Mouse (Mus musculus) MEL (cell line): ENCODE data around the gene Layn. TPM values are rescaled to one million over a fixed set of nuclear protein-coding genes. Genes with fewer than 3 reads are reported as not detected.

Source experiments
- DNase-seq: peaks from one replicate; pipeline ENCODE4 v3.0.0; 2011; ENCODE audit warnings: low read depth, low spot score
- H3K27ac ChIP-seq: 2 replicates; pipeline ENCODE4 v1.5.1; 2012; ENCODE audit warnings: low read depth, mild to moderate bottlenecking, control low read depth, low read length, moderate library complexity; ENCODE audit not compliant: control insufficient read depth
- H3K27me3 ChIP-seq, 2 experiments: fragments of 150-350 bp in 1 of 2; sonication (generic) in 1 of 2; 2 replicates each; pipeline ENCODE4 v1.6.1; 2012; ENCODE audit warnings: low read length in 2 of 2, mild to moderate bottlenecking in 2 of 2, improper control_type of control experiment in 1 of 2, moderate library complexity in 1 of 2; ENCODE audit not compliant: insufficient read depth in 2 of 2, control insufficient read depth in 1 of 2
- H3K36me3 ChIP-seq, 2 experiments: 2 replicates each; pipeline ENCODE4 v1.6.1; 2012 to 2014; ENCODE audit warnings: low read length in 2 of 2, improper control_type of control experiment in 1 of 2, inconsistent platforms in 1 of 2, mild to moderate bottlenecking in 1 of 2; ENCODE audit not compliant: insufficient read depth in 2 of 2, control insufficient read depth in 1 of 2
- H3K4me1 ChIP-seq, 2 experiments: fragments of 150-350 bp in 1 of 2; sonication (generic) in 1 of 2; 2 replicates each; pipeline ENCODE4 v1.6.1; 2012; ENCODE audit warnings: low read length in 2 of 2, improper control_type of control experiment in 1 of 2, mild to moderate bottlenecking in 1 of 2; ENCODE audit not compliant: insufficient read depth in 2 of 2, control insufficient read depth in 1 of 2
- H3K4me3 ChIP-seq, 2 experiments: fragments of 150-350 bp in 1 of 2; sonication (generic) in 1 of 2; 2 replicates each; pipeline ENCODE4 v1.5.1; 2012; ENCODE audit warnings: low read depth in 2 of 2, low read length in 2 of 2, mild to moderate bottlenecking in 2 of 2, moderate library complexity in 2 of 2, control low read depth in 1 of 2, improper control_type of control experiment in 1 of 2; ENCODE audit not compliant: control insufficient read depth in 1 of 2, insufficient read depth in 1 of 2
- H3K79me2 ChIP-seq: 2 replicates; pipeline ENCODE4 v1.6.1; 2012; ENCODE audit warnings: mild to moderate bottlenecking, low read length, moderate library complexity; ENCODE audit not compliant: control insufficient read depth, poor library complexity, insufficient read depth
- H3K9ac ChIP-seq: 2 replicates; pipeline ENCODE4 v1.6.1; 2012; ENCODE audit warnings: low read depth, mild to moderate bottlenecking, control low read depth, low read length, moderate library complexity; ENCODE audit not compliant: control insufficient read depth, poor library complexity, severe bottlenecking
- H3K9me3 ChIP-seq: fragments of 150-350 bp; sonication (generic); replicated peaks from 2 replicates; pipeline ENCODE4 v1.6.1; 2012; ENCODE audit warnings: mild to moderate bottlenecking, low read length, improper control_type of control experiment, moderate library complexity; ENCODE audit not compliant: insufficient read depth
- BHLHE40 ChIP-seq: IDR thresholded peaks from 2 replicates; pipeline ENCODE4 v1.6.1; 2012; ENCODE audit warnings: low read depth, mild to moderate bottlenecking, inconsistent platforms, low read length, improper control_type of control experiment, borderline replicate concordance
- CHD1 ChIP-seq: IDR thresholded peaks from 2 replicates; pipeline ENCODE4 v1.6.1; 2012; ENCODE audit warnings: low read depth, mild to moderate bottlenecking, inconsistent platforms, low read length, improper control_type of control experiment
- CTCF ChIP-seq, 3 experiments: IDR thresholded peaks in 2 of 3; conservative IDR thresholded peaks in 1 of 3; 2 replicates each; pipeline ENCODE4 v1.5.1; 2011 to 2012; ENCODE audit warnings: low read length in 3 of 3, low read depth in 2 of 3, mild to moderate bottlenecking in 2 of 3, improper control_type of control experiment in 1 of 3, inconsistent platforms in 1 of 3, mixed read lengths in 1 of 3, moderate library complexity in 1 of 3; ENCODE audit not compliant: control insufficient read depth in 1 of 3, insufficient read depth in 1 of 3, poor library complexity in 1 of 3, severe bottlenecking in 1 of 3
- E2F4 ChIP-seq: IDR thresholded peaks from 2 replicates; pipeline ENCODE4 v1.6.1; 2011; ENCODE audit warnings: low read depth, low read length, improper control_type of control experiment, borderline replicate concordance
- EP300 ChIP-seq, 2 experiments: IDR thresholded peaks; 2 replicates each; pipeline ENCODE4 v1.6.1; 2011; ENCODE audit warnings: improper control_type of control experiment in 2 of 2, low read length in 2 of 2, low read depth in 1 of 2, mild to moderate bottlenecking in 1 of 2
- GABPA ChIP-seq: IDR thresholded peaks from 2 replicates; pipeline ENCODE4 v1.6.1; 2012; ENCODE audit warnings: low read depth, mild to moderate bottlenecking, inconsistent platforms, low read length, improper control_type of control experiment, moderate library complexity
- KAT2A ChIP-seq: conservative IDR thresholded peaks from 2 replicates; pipeline ENCODE4 v1.6.1; 2012; ENCODE audit warnings: low read depth, low read length, improper control_type of control experiment, inconsistent platforms
- MAFK ChIP-seq: IDR thresholded peaks from 2 replicates; pipeline ENCODE4 v1.6.1; 2011; ENCODE audit warnings: low read depth, mild to moderate bottlenecking, low read length, improper control_type of control experiment, borderline replicate concordance
- MAX ChIP-seq: IDR thresholded peaks from 2 replicates; pipeline ENCODE4 v1.6.1; 2011; ENCODE audit warnings: low read length, improper control_type of control experiment
- MXI1 ChIP-seq: IDR thresholded peaks from 2 replicates; pipeline ENCODE4 v1.6.1; 2011; ENCODE audit warnings: mild to moderate bottlenecking, low read depth, low read length, improper control_type of control experiment
- MYB ChIP-seq: IDR thresholded peaks from 2 replicates; pipeline ENCODE4 v1.6.1; 2011; ENCODE audit warnings: mild to moderate bottlenecking, low read depth, low read length, improper control_type of control experiment
- MYC ChIP-seq: IDR thresholded peaks from 2 replicates; pipeline ENCODE4 v1.6.1; 2011; ENCODE audit warnings: low read depth, mild to moderate bottlenecking, low read length, improper control_type of control experiment, moderate library complexity
- NELFE ChIP-seq: IDR thresholded peaks from 2 replicates; pipeline ENCODE4 v1.6.1; 2011; ENCODE audit warnings: low read depth, low read length, improper control_type of control experiment
- NRF1 ChIP-seq: IDR thresholded peaks from 2 replicates; pipeline ENCODE4 v1.6.1; 2014; ENCODE audit warnings: low read depth, mild to moderate bottlenecking, inconsistent platforms, low read length, improper control_type of control experiment, moderate library complexity; ENCODE audit not compliant: poor library complexity, insufficient read depth, severe bottlenecking
- POLR2A ChIP-seq, 2 experiments: IDR thresholded peaks; 2 replicates each; pipeline ENCODE4 v1.6.1; 2011 to 2012; ENCODE audit warnings: low read length in 2 of 2, mild to moderate bottlenecking in 2 of 2, control low read depth in 1 of 2, improper control_type of control experiment in 1 of 2, low read depth in 1 of 2, moderate library complexity in 1 of 2; ENCODE audit not compliant: control insufficient read depth in 1 of 2, insufficient read depth in 1 of 2, poor library complexity in 1 of 2
- POLR2AphosphoS2 ChIP-seq: IDR thresholded peaks from 2 replicates; pipeline ENCODE4 v1.6.1; 2011; ENCODE audit warnings: low read length, improper control_type of control experiment
- POLR2AphosphoS5 ChIP-seq: IDR thresholded peaks from 2 replicates; pipeline ENCODE4 v1.6.1; 2012; ENCODE audit warnings: low read depth, borderline replicate concordance, mild to moderate bottlenecking, inconsistent platforms, low read length, moderate library complexity, mixed read lengths
- RCOR1 ChIP-seq: IDR thresholded peaks from 2 replicates; pipeline ENCODE4 v1.6.1; 2012; ENCODE audit warnings: low read depth, mild to moderate bottlenecking, inconsistent platforms, low read length, improper control_type of control experiment
- SIN3A ChIP-seq: IDR thresholded peaks from 2 replicates; pipeline ENCODE4 v1.6.1; 2012; ENCODE audit warnings: low read length, improper control_type of control experiment, inconsistent platforms
- SMC3 ChIP-seq: IDR thresholded peaks from 2 replicates; pipeline ENCODE4 v1.6.1; 2011; ENCODE audit warnings: low read depth, low read length, improper control_type of control experiment
- TAL1 ChIP-seq: IDR thresholded peaks from 2 replicates; pipeline ENCODE4 v1.6.1; 2012; ENCODE audit warnings: mild to moderate bottlenecking, inconsistent platforms, low read length, moderate library complexity, mixed read lengths
- TBP ChIP-seq: IDR thresholded peaks from 2 replicates; pipeline ENCODE4 v1.8.0; 2011; ENCODE audit warnings: low read depth, low read length, improper control_type of control experiment
- TCF12 ChIP-seq: IDR thresholded peaks from 2 replicates; pipeline ENCODE4 v1.6.1; 2014; ENCODE audit warnings: low read depth, mild to moderate bottlenecking, inconsistent platforms, low read length, improper control_type of control experiment, moderate library complexity
- UBTF ChIP-seq: IDR thresholded peaks from 2 replicates; pipeline ENCODE4 v1.6.1; 2012; ENCODE audit warnings: low read depth, mild to moderate bottlenecking, inconsistent platforms, low read length, improper control_type of control experiment, moderate library complexity, borderline replicate concordance; ENCODE audit not compliant: insufficient read depth
- USF1 ChIP-seq: IDR thresholded peaks from 2 replicates; pipeline ENCODE4 v1.6.1; 2014; ENCODE audit warnings: low read depth, mild to moderate bottlenecking, inconsistent platforms, low read length, improper control_type of control experiment, moderate library complexity
- ZC3H11A ChIP-seq: IDR thresholded peaks from 2 replicates; pipeline ENCODE4 v1.6.1; 2012; ENCODE audit warnings: low read depth, mild to moderate bottlenecking, inconsistent platforms, low read length, improper control_type of control experiment
- ZKSCAN1 ChIP-seq: IDR thresholded peaks from 2 replicates; pipeline ENCODE4 v1.6.1; 2012; ENCODE audit warnings: low read depth, mild to moderate bottlenecking, inconsistent platforms, low read length, improper control_type of control experiment, moderate library complexity
- ZMIZ1 ChIP-seq: IDR thresholded peaks from 2 replicates; pipeline ENCODE4 v1.6.1; 2012; ENCODE audit warnings: low read depth, mild to moderate bottlenecking, inconsistent platforms, low read length, improper control_type of control experiment, moderate library complexity
- polyA plus RNA-seq, 2 experiments: library from polyadenylated mRNA; stranded (reverse) in 1 of 2; unstranded in 1 of 2; fragments of >175 nt in 1 of 2; fragments of >200 nt in 1 of 2; gene quantifications; 2 replicates each; pipeline versions ENCODE4 v1.2.1 to v1.2.4; 2012; ENCODE audit warnings: low replicate concordance in 2 of 2, low read depth in 1 of 2; ENCODE audit not compliant: insufficient read length in 2 of 2, insufficient read depth in 1 of 2, missing spikeins in 1 of 2
- total RNA-seq: library from RNA; depleted of rRNA; stranded (reverse); fragments of 300-350 nt; gene quantifications from 2 replicates; pipeline ENCODE4 v1.2.3, GENCODE M21; 2012

Gene Layn
- total and polyA plus RNA-seq, 3 experiments, result not detected

- DNase-seq, result no peak
- H3K4me1 ChIP-seq, result peaks cover 3 to 14% of the 10 kb centered on the region in 2 experiments
- H3K9ac ChIP-seq, result peak overlapping the region; percentile 73
- peak overlapping the region; percentile 38; the same call in 1 of the 2 replicates for H3K27ac ChIP-seq
- peak overlapping the region; percentile 35 to 57 for H3K4me3 ChIP-seq
- H3K79me2 ChIP-seq, result peaks cover 23% of the 10 kb centered on the region
- TF ChIP-seq NELFE (no peak), CTCF (IDR thresholded peaks at IDR 0.05 in 2 of 3, conservative IDR thresholded peaks at IDR 0.05 in 1 of 3; ENCODE audit: control insufficient read depth in 1 of 3, insufficient read depth in 1 of 3, low read depth in 2 of 3, low read length in 3 of 3, poor library complexity in 1 of 3, severe bottlenecking in 1 of 3) (no peak), TCF12 (no peak), SMC3 (no peak), ZC3H11A (no peak), EP300 (IDR thresholded peaks at IDR 0.05; ENCODE audit: low read depth in 1 of 2, low read length in 2 of 2) (no peak), UBTF (no peak), ZMIZ1 (no peak), POLR2A (IDR thresholded peaks at IDR 0.05; ENCODE audit: control insufficient read depth in 1 of 2, insufficient read depth in 1 of 2, low read depth in 1 of 2, low read length in 2 of 2, poor library complexity in 1 of 2) (no peak), TAL1 (no peak), MYB (no peak), CHD1 (no peak), MYC (no peak)
- no peaks in the 10 kb centered on the region for H3K9me3 ChIP-seq
- peaks cover 0 to 21% of the 10 kb centered on the region in 2 experiments; a peak in 2 of 4 replicates for H3K36me3 ChIP-seq
- H3K27me3 ChIP-seq, result no peaks in the 10 kb centered on the region
These were observed 67.3 kb downstream of the Layn start for GRCm38 (mm10) chr9:51009656-51009950.

GRCm38 (mm10) chr9:51008841-51009655 is 67.8 kb downstream of the Layn start, which contains the start of gene Sik2:
TSS of gene Sik2 (minus strand) at chr9:51009073.
- peaks cover 0 to 27% of the 10 kb centered on the region in 2 experiments; a peak in 2 of 4 replicates for H3K36me3 ChIP-seq
- H3K79me2 ChIP-seq, result peaks cover 26% of the 10 kb centered on the region
- no peaks in the 10 kb centered on the region for H3K9me3 ChIP-seq
- DNase-seq, result peak; percentile 95
- no peaks in the 10 kb centered on the region for H3K27me3 ChIP-seq
- H3K9ac ChIP-seq, result peak within 1 kb of the TSS; percentile 100
- H3K4me3 ChIP-seq, result peak within 1 kb of the TSS; percentile 94 to 100
- peak within 1 kb of the TSS; percentile 87 for H3K27ac ChIP-seq
- peaks cover 3 to 18% of the 10 kb centered on the region in 2 experiments for H3K4me1 ChIP-seq
- TF ChIP-seq MAFK, result no peak
- no peak for TF ChIP-seq CHD1
- TF ChIP-seq RCOR1, result no peak
- no peak for TF ChIP-seq TBP
- peak; percentile 91 for TF ChIP-seq SMC3
- TF ChIP-seq KAT2A, result no peak
- no peak for TF ChIP-seq POLR2AphosphoS2
- TF ChIP-seq ZKSCAN1, result no peak
- TF ChIP-seq ZMIZ1, result peak; percentile 73; the same call in 1 of the 2 replicates
- TF ChIP-seq MAX, result peak; percentile 62
- no peak for TF ChIP-seq POLR2AphosphoS5
- no peak for TF ChIP-seq BHLHE40
- peak; percentile 78; the same call in 1 of the 2 replicates for TF ChIP-seq E2F4
- no peak for TF ChIP-seq MYB
- TF ChIP-seq TAL1, result no peak
- TF ChIP-seq POLR2A (IDR thresholded peaks at IDR 0.05; ENCODE audit: control insufficient read depth in 1 of 2, insufficient read depth in 1 of 2, low read depth in 1 of 2, low read length in 2 of 2, poor library complexity in 1 of 2), result peak; percentile 83 to 93
- TF ChIP-seq MXI1, result peak; percentile 73; the same call in 1 of the 2 replicates
- TF ChIP-seq UBTF, result no peak
- no peak for TF ChIP-seq GABPA
- TF ChIP-seq USF1, result 0 out of 2 replicates have a peak, but pooled peaks have one; percentile 16
- TF ChIP-seq NRF1, result peak; percentile 39; the same call in 1 of the 2 replicates
- peak; percentile 82 for TF ChIP-seq NELFE
- peak; percentile 67 for TF ChIP-seq ZC3H11A
- peak; percentile 20 for TF ChIP-seq SIN3A
